Mouse (Mus musculus) olfactory bulb, adult 2 months (tissue): ENCODE data around the gene Galnt6.

ENCODE experiments used
- CTCF ChIP-seq: fragments of 200-500 bp; IDR thresholded peaks from 2 replicates; pipeline ENCODE4 v1.5.1; 2012; ENCODE audit warnings: low read depth, mild to moderate bottlenecking, low read length, moderate library complexity; ENCODE audit not compliant: insufficient read depth
- POLR2A ChIP-seq: fragments of 200-500 bp; IDR thresholded peaks from 2 replicates; pipeline ENCODE4 v1.6.1; 2012; ENCODE audit warnings: mild to moderate bottlenecking, low read depth, low read length, moderate library complexity; ENCODE audit not compliant: insufficient read depth

- TF ChIP-seq CTCF = no peak
- no peak for TF ChIP-seq POLR2A
These were observed 26.9 kb upstream of the Galnt6 start for GRCm38 (mm10) chr15:100755881-100756624.
